Mouse (Mus musculus): Measurements from ENCODE around the gene Galnt16. TPM values are rescaled to one million over a fixed set of nuclear protein-coding genes. Genes with fewer than 3 reads are reported as not detected.

The Galnt16 gene
- polyA plus RNA-seq, 1 experiment: not detected

GRCm38 (mm10) chr12:80598236-80598635 is 80.2 kb downstream of the Galnt16 start:
- Histone ChIP-seq H3K4me1 (ENCODE audit: control insufficient read depth, insufficient read depth, low read length) (peaks cover 5% of the 10 kb centered on the region; the same call in 1 of the 2 replicates), H3K27ac (ENCODE audit: insufficient read depth, low read depth, low read length) (peak overlapping the region; percentile 40; the same call in 1 of the 2 replicates), H3K4me3 (ENCODE audit: insufficient read depth, low read depth, low read length) (no peak overlapping the region)
- WGBS: 38% methylated on average over 7 of the region's 7 CpGs
- no peak for TF ChIP-seq CTCF (IDR thresholded peaks at IDR 0.05; ENCODE audit: insufficient read depth, low read depth, low read length)
- no peak for TF ChIP-seq POLR2A (IDR thresholded peaks at IDR 0.05; ENCODE audit: insufficient read depth, low read depth, low read length)

GRCm38 (mm10) chr12:80598756-80599155 is 80.7 kb downstream of the Galnt16 start:
- 29% methylated on average over 6 of the region's 6 CpGs for WGBS
- no peak overlapping the region for H3K4me3 ChIP-seq (ENCODE audit: insufficient read depth, low read depth, low read length)
- H3K4me1 ChIP-seq (ENCODE audit: control insufficient read depth, insufficient read depth, low read length): peaks cover 9% of the 10 kb centered on the region; the same call in 1 of the 2 replicates
- TF ChIP-seq POLR2A (IDR thresholded peaks at IDR 0.05; ENCODE audit: insufficient read depth, low read depth, low read length) (no peak), CTCF (IDR thresholded peaks at IDR 0.05; ENCODE audit: insufficient read depth, low read depth, low read length) (no peak)
- peak overlapping the region; percentile 40; the same call in 1 of the 2 replicates for H3K27ac ChIP-seq (ENCODE audit: insufficient read depth, low read depth, low read length)

GRCm38 (mm10) chr12:80601597-80602269 is 83.7 kb downstream of the Galnt16 start:
- no peak overlapping the region for H3K4me3 ChIP-seq (ENCODE audit: insufficient read depth, low read depth, low read length)
- WGBS: 69% methylated on average over 9 of the region's 9 CpGs
- no peak overlapping the region for H3K27ac ChIP-seq (ENCODE audit: insufficient read depth, low read depth, low read length)
- no peak for TF ChIP-seq CTCF (IDR thresholded peaks at IDR 0.05; ENCODE audit: insufficient read depth, low read depth, low read length)
- TF ChIP-seq POLR2A (IDR thresholded peaks at IDR 0.05; ENCODE audit: insufficient read depth, low read depth, low read length): no peak
- H3K4me1 ChIP-seq (ENCODE audit: control insufficient read depth, insufficient read depth, low read length): peaks cover 9% of the 10 kb centered on the region; the same call in 1 of the 2 replicates

- Histone ChIP-seq H3K4me3 (ENCODE audit: insufficient read depth, low read depth, low read length) (no peak overlapping the region), H3K27ac (ENCODE audit: insufficient read depth, low read depth, low read length) (no peak overlapping the region), H3K4me1 (ENCODE audit: control insufficient read depth, insufficient read depth, low read length) (peaks cover 9% of the 10 kb centered on the region; the same call in 1 of the 2 replicates)
- TF ChIP-seq CTCF (IDR thresholded peaks at IDR 0.05; ENCODE audit: insufficient read depth, low read depth, low read length) (no peak), POLR2A (IDR thresholded peaks at IDR 0.05; ENCODE audit: insufficient read depth, low read depth, low read length) (no peak)
- 99% methylated on average over 5 of the region's 5 CpGs for WGBS
Measured at GRCm38 (mm10) chr12:80602432-80602831, 84.4 kb downstream of the Galnt16 start.

- peaks cover 6% of the 10 kb centered on the region; the same call in 1 of the 2 replicates for H3K4me1 ChIP-seq (ENCODE audit: control insufficient read depth, insufficient read depth, low read length)
- no peak overlapping the region for H3K4me3 ChIP-seq (ENCODE audit: insufficient read depth, low read depth, low read length)
- 29% methylated on average over 4 of the region's 4 CpGs for WGBS
- no peak overlapping the region for H3K27ac ChIP-seq (ENCODE audit: insufficient read depth, low read depth, low read length)
- TF ChIP-seq POLR2A (IDR thresholded peaks at IDR 0.05; ENCODE audit: insufficient read depth, low read depth, low read length): no peak
- no peak for TF ChIP-seq CTCF (IDR thresholded peaks at IDR 0.05; ENCODE audit: insufficient read depth, low read depth, low read length)
Measured at GRCm38 (mm10) chr12:80603566-80603965, 85.5 kb downstream of the Galnt16 start.

GRCm38 (mm10) chr12:80604218-80604617 is 86.1 kb downstream of the Galnt16 start:
- H3K27ac ChIP-seq (ENCODE audit: insufficient read depth, low read depth, low read length): no peak overlapping the region
- 66% methylated on average over 2 of the region's 2 CpGs for WGBS
- H3K4me3 ChIP-seq (ENCODE audit: insufficient read depth, low read depth, low read length): no peak overlapping the region
- H3K4me1 ChIP-seq (ENCODE audit: control insufficient read depth, insufficient read depth, low read length): peaks cover 6% of the 10 kb centered on the region; the same call in 1 of the 2 replicates
- TF ChIP-seq CTCF (IDR thresholded peaks at IDR 0.05; ENCODE audit: insufficient read depth, low read depth, low read length): no peak
- TF ChIP-seq POLR2A (IDR thresholded peaks at IDR 0.05; ENCODE audit: insufficient read depth, low read depth, low read length): no peak

GRCm38 (mm10) chr12:80608576-80608975 is 90.5 kb downstream of the Galnt16 start:
- 97% methylated on average over 1 of the region's 1 CpGs for WGBS
- TF ChIP-seq POLR2A (IDR thresholded peaks at IDR 0.05; ENCODE audit: insufficient read depth, low read depth, low read length) (no peak), CTCF (IDR thresholded peaks at IDR 0.05; ENCODE audit: insufficient read depth, low read depth, low read length) (no peak)
- Histone ChIP-seq H3K4me1 (ENCODE audit: control insufficient read depth, insufficient read depth, low read length) (peaks cover under 1% of the 10 kb centered on the region; the same call in 1 of the 2 replicates), H3K27ac (ENCODE audit: insufficient read depth, low read depth, low read length) (no peak overlapping the region), H3K4me3 (ENCODE audit: insufficient read depth, low read depth, low read length) (no peak overlapping the region)

GRCm38 (mm10) chr12:80609928-80610327 is 91.9 kb downstream of the Galnt16 start:
- 24% methylated on average over 3 of the region's 3 CpGs for WGBS
- no peak for TF ChIP-seq POLR2A (IDR thresholded peaks at IDR 0.05; ENCODE audit: insufficient read depth, low read depth, low read length)
- no peak for TF ChIP-seq CTCF (IDR thresholded peaks at IDR 0.05; ENCODE audit: insufficient read depth, low read depth, low read length)
- no peaks in the 10 kb centered on the region for H3K4me1 ChIP-seq (ENCODE audit: control insufficient read depth, insufficient read depth, low read length)
- no peak overlapping the region for H3K27ac ChIP-seq (ENCODE audit: insufficient read depth, low read depth, low read length)
- H3K4me3 ChIP-seq (ENCODE audit: insufficient read depth, low read depth, low read length): no peak overlapping the region

- WGBS: 34% methylated on average over 9 of the region's 9 CpGs
- Histone ChIP-seq H3K27ac (ENCODE audit: insufficient read depth, low read depth, low read length) (no peak overlapping the region), H3K4me3 (ENCODE audit: insufficient read depth, low read depth, low read length) (no peak overlapping the region), H3K4me1 (ENCODE audit: control insufficient read depth, insufficient read depth, low read length) (no peaks in the 10 kb centered on the region)
- no peak for TF ChIP-seq POLR2A (IDR thresholded peaks at IDR 0.05; ENCODE audit: insufficient read depth, low read depth, low read length)
- no peak for TF ChIP-seq CTCF (IDR thresholded peaks at IDR 0.05; ENCODE audit: insufficient read depth, low read depth, low read length)
Measured at GRCm38 (mm10) chr12:80612113-80612791, 94.2 kb downstream of the Galnt16 start.
